Mouse (Mus musculus) testis, adult 2 months (tissue): ENCODE results near the gene Fpgs.

Source experiments
- CTCF ChIP-seq: fragments of 200-500 bp; IDR thresholded peaks from 2 replicates; pipeline ENCODE4 v1.5.1; 2012; ENCODE audit warnings: low read depth, mild to moderate bottlenecking, inconsistent platforms, low read length, moderate library complexity; ENCODE audit not compliant: control insufficient read depth, insufficient read depth, insufficient replicate concordance
- POLR2A ChIP-seq: fragments of 200-500 bp; IDR thresholded peaks from 2 replicates; pipeline ENCODE4 v1.6.1; 2012; ENCODE audit warnings: low read depth, mild to moderate bottlenecking, inconsistent platforms, low read length, moderate library complexity; ENCODE audit not compliant: control insufficient read depth

- TF ChIP-seq CTCF (no peak), POLR2A (no peak)
Measured at GRCm38 (mm10) chr2:32683701-32684100, 20.2 kb downstream of the Fpgs start.
